In the genomic region with DNA sequence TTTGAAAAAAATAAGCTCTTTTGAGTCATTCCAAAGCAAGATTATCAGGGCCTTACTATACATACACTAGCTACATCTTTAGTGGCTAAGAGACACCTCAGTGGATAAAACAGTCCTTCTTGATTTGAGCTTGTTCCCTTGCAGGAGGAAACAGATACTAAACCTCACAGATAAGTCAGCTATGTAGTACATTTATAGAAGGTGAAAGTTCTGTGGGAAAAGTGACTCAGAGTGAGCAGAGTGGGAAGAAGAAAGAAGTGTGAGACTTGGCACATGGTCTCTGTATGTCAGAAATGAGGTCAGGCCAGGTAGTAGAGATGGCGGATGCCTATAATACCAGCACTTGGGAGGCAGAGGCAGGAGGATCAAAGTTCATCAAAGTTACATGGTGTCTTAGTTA, we compare ENCODE assay signal across 13 mouse cellular contexts.
"Had no signal": no experiment of that assay in that cellular context is flagged by ENCODE, and none has a peak within 500 bp of the region (broad histone marks: within the 10 kb centered on the region; RNA-seq: fewer than 3 reads in every experiment).

No protein-coding gene starts in this region.

- DNase-seq: kidney, postnatal 14 days; layer of hippocampus, postnatal 36 days; liver; liver, embryonic 13.5 days; liver, postnatal 0 days; lung, postnatal 14 days; right cerebral cortex, postnatal 14 days; thymus, postnatal 36 days had no signal

- H3K4me1 ChIP-seq: kidney, embryonic 15.5 days; limb, embryonic 12.5 days; liver, embryonic 13.5 days; lung, embryonic 15.5 days; midbrain, embryonic 12.5 days had no signal

- ATAC-seq: liver, postnatal 0 days; midbrain, embryonic 16.5 days had no signal

- H3K27ac ChIP-seq: kidney, embryonic 15.5 days; limb, embryonic 12.5 days; liver, embryonic 13.5 days; lung, embryonic 15.5 days; midbrain, embryonic 12.5 days had no signal

- H3K27me3 ChIP-seq: kidney, embryonic 15.5 days; limb, embryonic 12.5 days; liver, embryonic 13.5 days; lung, embryonic 15.5 days; midbrain, embryonic 12.5 days had no signal

- H3K4me3 ChIP-seq: kidney, embryonic 15.5 days; limb, embryonic 12.5 days; liver, embryonic 13.5 days; lung, embryonic 15.5 days; midbrain, embryonic 12.5 days had no signal

- H3K36me3 ChIP-seq: kidney, embryonic 15.5 days; limb, embryonic 12.5 days; liver, embryonic 13.5 days; lung, embryonic 15.5 days; midbrain, embryonic 12.5 days had no signal

- H3K9me3 ChIP-seq: kidney, embryonic 15.5 days; liver, embryonic 13.5 days; lung, embryonic 15.5 days; midbrain, embryonic 12.5 days had no signal
